Mouse (Mus musculus) ovary, postnatal 10 days (tissue): Measurements from ENCODE around the gene Magi2.

Source experiments
- DNase-seq: peaks from one replicate; pipeline ENCODE4 v3.0.0; 2022; ENCODE audit warnings: low spot score

Gene Magi2

GRCm38 (mm10) chr5:20654766-20655472 is 1428.1 kb downstream of the Magi2 start:
- DNase-seq: no peak

- no peak for DNase-seq
Observed at GRCm38 (mm10) chr5:20657056-20657455, 1430.2 kb downstream of the Magi2 start.

- no peak for DNase-seq
Observed at GRCm38 (mm10) chr5:20667601-20668000, 1440.8 kb downstream of the Magi2 start.

GRCm38 (mm10) chr5:20668736-20669355 is 1442.0 kb downstream of the Magi2 start:
- DNase-seq: no peak

DNA sequence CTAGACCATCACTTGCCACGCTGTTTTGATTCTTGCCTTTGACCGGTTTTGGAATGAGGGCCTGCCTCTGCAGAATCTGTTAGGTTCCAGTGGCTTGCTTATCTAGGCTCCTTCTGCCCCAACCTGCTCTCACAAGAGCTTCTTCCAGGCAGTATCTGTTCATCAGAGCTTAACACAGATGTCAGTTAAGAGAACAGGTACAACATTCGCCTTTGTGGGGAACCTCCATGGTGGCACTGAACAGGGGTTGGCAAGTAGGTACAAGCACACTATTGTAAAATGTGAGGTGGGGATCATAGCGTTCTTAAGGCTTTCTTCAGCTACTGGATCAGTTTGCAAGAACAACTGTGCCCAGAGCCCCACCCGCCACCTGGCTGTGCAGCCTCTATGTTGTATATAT is 1442.6 kb downstream of the Magi2 start:
- no peak for DNase-seq

- DNase-seq: no peak
Observed at GRCm38 (mm10) chr5:20671826-20672225, 1445.0 kb downstream of the Magi2 start.

- DNase-seq: no peak
Observed at GRCm38 (mm10) chr5:20674523-20674922, 1447.7 kb downstream of the Magi2 start.

GRCm38 (mm10) chr5:20675163-20675665 is 1448.4 kb downstream of the Magi2 start:
- DNase-seq: no peak

DNA sequence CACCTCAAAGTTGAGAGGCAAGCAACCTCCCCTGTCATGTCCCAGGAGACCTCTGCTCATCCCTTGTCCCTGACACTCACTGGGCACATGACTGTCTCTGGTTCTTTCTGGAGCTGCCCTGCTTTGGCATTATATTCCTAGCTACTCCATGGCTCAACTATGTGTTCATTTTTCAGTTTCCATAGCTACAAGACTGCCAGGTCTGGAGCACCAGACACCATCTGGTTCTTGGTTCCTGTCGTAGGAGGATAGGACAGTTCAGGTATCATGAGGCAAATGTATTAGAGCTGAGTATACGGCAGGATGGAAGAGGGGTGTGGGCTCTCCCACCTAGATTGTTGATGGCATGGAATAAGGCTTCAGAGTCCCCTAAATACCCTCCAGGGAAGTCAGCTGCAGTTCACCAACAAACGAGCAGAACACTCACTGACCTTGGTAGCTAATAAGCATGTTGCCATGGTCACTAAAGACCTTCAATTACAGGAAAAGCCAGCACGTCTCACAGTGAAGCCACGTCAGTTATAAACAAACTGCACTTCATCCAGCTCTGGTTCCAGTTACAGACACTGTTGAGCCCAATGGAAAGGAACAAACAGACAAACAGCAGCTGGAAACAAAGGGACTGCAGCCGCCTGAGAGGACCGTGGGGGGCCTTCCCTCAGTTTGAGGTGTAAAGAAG is 1449.5 kb downstream of the Magi2 start:
- no peak for DNase-seq

DNA sequence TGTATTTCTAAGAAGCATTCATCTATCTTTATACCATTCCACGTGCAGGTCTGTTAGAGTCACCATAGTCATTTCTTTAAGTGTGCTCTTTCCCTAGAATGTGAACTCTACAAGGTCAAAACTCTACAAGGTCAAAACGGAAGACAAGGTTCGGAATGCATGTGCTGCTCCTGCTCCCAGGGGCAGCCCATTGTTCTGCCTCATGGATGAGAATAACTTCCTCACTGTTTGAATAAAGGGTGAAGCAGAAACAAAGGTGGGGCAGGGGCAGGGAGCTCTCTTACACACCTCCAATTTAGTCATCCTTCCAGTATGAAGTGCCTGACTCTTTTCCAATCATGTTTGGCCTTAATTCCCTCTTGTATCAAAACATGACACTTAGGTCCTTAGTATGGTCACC is 1450.4 kb downstream of the Magi2 start:
- no peak for DNase-seq

DNA sequence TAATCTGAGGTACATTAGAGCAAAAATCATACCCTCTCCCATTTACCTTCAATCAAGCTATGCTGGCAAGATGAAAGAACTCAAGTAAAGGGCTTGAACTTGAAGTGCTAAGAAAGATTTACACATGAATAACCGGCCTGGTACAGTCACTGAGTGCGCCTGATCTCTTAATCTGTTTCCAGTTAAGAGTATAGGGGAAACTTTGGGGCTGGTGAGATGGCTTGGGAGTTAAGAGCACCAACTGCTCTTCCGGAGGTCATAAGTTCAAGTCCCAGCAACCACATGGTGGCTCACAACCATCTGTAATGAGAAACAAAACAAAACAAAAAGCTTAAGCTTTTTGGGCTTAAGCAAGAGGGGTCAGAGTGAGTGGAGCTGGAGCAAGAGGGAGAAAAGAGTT is 1451.7 kb downstream of the Magi2 start:
- DNase-seq: no peak

DNA sequence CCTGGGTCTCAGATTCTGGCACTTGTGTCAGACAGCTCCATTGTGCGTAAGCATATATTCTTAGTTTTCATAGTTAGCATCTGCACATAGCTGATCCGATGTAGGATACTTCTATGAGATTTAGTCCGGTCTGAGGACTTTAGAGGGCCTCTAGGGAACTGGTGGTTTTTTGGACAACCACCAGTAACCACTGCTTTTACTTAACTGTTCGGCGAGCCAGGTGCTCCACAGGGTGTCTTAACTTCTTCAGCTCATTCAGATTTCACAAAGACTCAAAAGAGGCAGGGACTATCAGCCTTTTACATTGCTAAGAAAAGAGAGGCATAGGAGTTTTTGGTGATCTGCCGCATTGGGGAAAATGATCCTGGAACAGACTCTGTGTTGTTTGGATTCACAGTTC is 1453.1 kb downstream of the Magi2 start:
- DNase-seq: no peak

DNA sequence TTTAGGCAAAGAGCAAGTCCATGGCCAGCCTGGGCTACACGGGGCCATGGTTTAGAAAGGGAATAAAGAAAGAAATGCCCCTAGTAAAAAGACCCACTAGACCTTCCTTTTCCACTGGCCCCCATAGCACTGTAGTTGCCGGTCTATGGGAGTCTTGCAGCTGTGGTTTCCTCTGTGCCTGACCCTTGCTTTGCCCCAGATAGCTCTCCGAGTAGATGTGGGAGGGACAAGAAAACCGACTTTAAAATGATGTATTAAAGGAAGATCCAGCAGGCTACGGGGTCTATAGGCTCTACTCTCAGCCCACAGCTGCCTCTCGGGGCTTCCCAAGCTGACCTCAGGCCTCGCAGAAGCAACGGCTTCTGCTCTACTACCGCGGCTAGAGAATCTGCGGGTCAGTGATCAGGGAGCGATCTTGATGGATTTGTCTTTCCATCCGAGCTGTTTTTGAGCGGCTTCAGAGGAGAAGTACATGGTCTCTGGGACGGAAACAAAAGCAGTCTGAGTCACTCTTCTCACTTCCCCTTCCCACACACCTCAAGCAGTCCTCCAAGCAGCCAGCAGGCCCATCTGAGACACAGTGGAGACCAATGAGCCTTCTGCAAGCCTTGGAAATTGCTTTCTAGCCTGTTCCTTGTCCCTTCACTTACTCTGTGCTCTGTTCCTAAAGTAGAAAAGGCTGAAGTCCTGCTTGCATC is 1454.1 kb downstream of the Magi2 start:
- no peak for DNase-seq

DNA sequence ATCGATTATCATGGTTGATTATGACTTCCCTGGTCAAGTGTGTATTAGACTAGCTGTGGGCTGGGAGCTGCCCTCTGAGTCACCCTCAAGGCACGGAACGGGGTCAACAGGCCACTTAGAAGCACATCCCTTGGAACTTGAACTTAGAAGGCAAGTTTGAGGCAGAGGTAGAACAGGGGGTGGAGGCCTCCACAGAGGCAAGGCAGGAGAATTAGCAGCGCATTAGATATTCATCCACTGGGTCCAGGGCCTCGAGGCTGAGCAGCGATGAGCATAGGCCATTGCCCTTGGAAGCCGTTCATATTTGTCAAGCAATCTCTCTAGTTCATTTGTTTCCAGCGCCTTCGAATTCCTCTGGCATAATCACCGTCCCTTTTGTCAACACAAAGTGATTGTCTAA is 1454.8 kb downstream of the Magi2 start:
- no peak for DNase-seq

GRCm38 (mm10) chr5:20682208-20682607 is 1455.4 kb downstream of the Magi2 start:
- no peak for DNase-seq

GRCm38 (mm10) chr5:20684112-20684511 is 1457.3 kb downstream of the Magi2 start:
- no peak for DNase-seq

GRCm38 (mm10) chr5:20692230-20692629 is 1465.4 kb downstream of the Magi2 start:
- no peak for DNase-seq

DNA sequence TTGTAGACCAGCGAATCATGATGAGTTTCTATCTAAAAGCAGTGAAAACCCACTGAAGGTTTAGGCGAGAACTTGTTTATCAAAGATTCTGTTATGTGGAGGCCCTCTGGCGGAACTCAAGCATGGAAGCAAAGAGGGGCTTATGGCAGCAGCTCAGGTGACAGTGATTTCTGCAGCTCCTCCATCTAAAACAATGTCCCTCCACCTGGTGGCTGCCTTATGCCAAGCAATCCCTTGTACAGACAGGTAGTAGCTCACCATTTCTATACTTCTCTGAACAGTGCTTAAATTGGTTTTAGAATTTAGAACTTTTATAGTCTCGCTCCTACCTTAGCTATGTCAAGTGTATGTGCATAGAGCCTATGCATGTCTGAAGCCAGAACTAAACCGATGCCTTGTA is 1472.3 kb downstream of the Magi2 start:
- no peak for DNase-seq

DNA sequence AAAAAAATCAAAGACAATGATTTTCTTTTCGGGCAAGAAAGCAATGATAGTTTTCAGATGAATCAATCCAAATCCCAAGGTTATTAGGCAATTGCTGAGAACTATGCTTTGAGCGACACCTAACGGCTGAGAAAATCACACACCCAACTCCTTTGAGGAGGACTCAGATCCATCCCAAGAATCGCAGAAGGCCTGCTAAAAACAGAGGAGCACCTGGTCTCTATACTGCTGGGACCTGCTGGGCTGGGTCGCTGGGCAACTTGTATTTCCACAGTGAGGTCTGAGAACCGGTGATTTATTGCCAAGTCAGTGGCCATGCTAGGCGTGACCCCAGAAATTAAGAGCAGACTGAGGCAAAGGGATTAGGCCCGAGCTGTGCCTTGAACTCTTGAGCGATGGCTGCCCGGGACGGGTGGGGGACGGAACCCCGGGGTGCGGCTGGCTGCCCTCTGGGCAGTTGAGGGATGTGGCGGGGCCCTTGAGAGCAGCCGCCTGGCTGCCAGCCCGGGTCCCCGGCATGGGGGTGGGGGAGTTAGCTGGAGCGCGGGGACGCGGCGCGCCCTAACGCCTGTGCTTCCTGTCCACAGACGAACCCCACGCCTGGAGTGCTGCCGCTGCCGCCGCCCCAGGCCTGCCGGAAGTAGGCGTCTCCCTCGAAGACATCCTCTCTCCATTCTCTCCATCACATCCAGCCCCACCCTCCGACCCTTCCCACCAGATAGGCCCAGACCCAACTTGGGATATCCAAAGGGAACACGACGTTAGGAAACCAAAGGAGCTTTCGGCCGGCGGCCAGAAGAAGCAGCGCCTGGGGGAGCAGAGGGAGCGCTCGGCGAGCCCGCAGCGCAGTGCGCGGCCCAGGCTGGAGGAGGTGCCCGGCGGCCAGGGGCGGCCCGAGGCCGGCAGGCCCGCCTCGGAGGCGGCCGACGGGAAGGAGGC is 1474.9 kb downstream of the Magi2 start:
- peak; percentile 75 for DNase-seq

- DNase-seq: peak; percentile 10
Observed at GRCm38 (mm10) chr5:20702480-20703303, 1475.9 kb downstream of the Magi2 start.

DNA sequence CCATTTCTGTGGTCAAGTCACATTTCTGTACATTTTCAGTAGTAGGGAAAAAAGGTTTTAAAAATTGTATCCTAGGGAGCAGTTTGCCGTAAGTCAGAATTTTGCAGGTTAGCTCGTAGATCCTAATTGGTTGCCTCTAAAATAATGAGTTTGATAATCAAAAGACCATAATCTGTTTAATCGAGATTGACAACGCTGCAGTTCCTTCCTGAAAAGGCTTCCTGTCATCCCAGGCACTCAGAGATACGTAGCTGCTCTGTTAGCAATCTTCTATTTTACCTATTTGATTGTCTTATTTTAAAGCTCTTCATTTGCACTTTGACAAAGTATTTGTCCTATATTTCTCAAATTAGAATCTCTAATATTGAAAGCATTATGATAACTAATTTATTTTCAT is 1476.5 kb downstream of the Magi2 start:
- DNase-seq: no peak
